Mouse (Mus musculus) cerebellum, adult 9-11 months (tissue): ENCODE data around the gene Commd7.

Experiments used
- DNase-seq: peaks from one replicate; pipeline ENCODE4 v3.0.0; 2022

Commd7 gene

GRCm38 (mm10) chr2:153584396-153584795 is 48.2 kb downstream of the Commd7 start:
- DNase-seq: no peak

- no peak for DNase-seq
Observed at GRCm38 (mm10) chr2:153583641-153584049, 48.9 kb downstream of the Commd7 start.

GRCm38 (mm10) chr2:153582876-153583585 is 49.5 kb downstream of the Commd7 start:
- no peak for DNase-seq

- DNase-seq: no peak
Observed at GRCm38 (mm10) chr2:153581416-153581815, 51.2 kb downstream of the Commd7 start.

GRCm38 (mm10) chr2:153580458-153580985 is 52.1 kb downstream of the Commd7 start:
- DNase-seq: no peak

GRCm38 (mm10) chr2:153580042-153580441 is 52.5 kb downstream of the Commd7 start:
- no peak for DNase-seq

- no peak for DNase-seq
Observed at GRCm38 (mm10) chr2:153577122-153577521, 55.5 kb downstream of the Commd7 start.

GRCm38 (mm10) chr2:153576150-153576549 is 56.4 kb downstream of the Commd7 start:
- no peak for DNase-seq

- DNase-seq: no peak
Observed at GRCm38 (mm10) chr2:153575554-153575953, 57.0 kb downstream of the Commd7 start.

GRCm38 (mm10) chr2:153573101-153573500 is 59.5 kb downstream of the Commd7 start:
- DNase-seq: no peak

GRCm38 (mm10) chr2:153568541-153568940 is 64.0 kb downstream of the Commd7 start:
- no peak for DNase-seq

- no peak for DNase-seq
Observed at GRCm38 (mm10) chr2:153568013-153568412, 64.6 kb downstream of the Commd7 start.
